Mouse (Mus musculus): ENCODE results near the gene Macf1. TPM values are rescaled to one million over a fixed set of nuclear protein-coding genes. Genes with fewer than 3 reads are reported as not detected.
A peak's percentile ranks its signal among the peaks of the same experiment; 100 is the strongest.

Gene Macf1
- polyA plus RNA-seq, 1 experiment from 2014 or later, result 57.3 TPM

DNA sequence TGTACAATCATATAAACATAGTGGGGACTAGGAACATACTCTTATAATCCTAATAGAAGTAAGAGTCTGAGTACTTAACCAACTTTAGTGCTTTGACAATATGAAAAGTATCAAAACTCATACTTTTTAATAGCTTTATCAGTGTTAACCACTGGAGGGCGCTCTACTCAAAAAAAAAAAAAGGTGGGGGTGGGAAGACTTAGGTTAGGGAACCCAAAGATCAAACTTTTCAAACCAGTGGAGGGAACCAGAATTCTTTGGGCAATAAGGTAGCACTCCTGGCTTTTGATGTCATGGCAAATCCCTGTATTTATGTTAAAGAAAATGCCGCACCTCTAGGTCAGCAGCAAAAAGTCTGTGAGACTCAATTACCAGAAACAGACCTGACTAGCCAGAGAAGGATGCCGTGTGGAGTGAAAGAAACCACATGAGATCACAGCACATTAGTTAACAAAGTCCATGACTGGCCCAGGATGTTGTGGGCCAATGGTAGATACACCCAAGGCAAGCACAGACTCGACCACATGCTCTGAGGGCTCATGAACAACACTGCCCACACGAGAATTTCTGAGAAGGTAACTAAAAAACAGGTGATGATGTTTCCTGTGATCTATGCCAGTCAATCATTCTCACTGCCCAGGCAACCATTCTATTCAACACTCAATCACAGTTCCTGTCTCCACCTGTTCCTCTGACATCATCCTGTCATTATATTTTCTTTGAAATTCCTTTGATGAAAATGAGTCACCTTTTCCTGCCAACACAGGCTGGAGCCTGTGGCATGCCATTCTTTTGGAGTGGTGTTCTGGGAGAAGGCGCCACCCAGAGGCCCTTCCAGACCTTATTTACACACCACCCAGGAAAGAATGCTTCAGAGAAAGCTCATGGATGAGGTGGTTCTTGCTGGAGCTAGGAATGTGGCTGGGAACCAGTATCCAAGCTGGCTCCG is 95.5 kb downstream of the Macf1 start:
- no peak for ATAC-seq (ENCODE audit: insufficient number of reproducible peaks, insufficient read depth, low FRiP score, low TSS enrichment)
- H3K9me3 ChIP-seq, result no peaks in the 10 kb centered on the region
- WGBS, result 29% methylated on average over 7 of the region's 7 CpGs
- no peak overlapping the region for H3K4me2 ChIP-seq (replicated peaks)
- no peak overlapping the region for H3K9ac ChIP-seq
- no peaks in the 10 kb centered on the region for H3K27me3 ChIP-seq
- no peak overlapping the region for H3K27ac ChIP-seq
- H3K4me1 ChIP-seq, result peaks cover 26% of the 10 kb centered on the region
- no peak overlapping the region for H3K4me3 ChIP-seq
- H3K36me3 ChIP-seq, result no peaks in the 10 kb centered on the region

DNA sequence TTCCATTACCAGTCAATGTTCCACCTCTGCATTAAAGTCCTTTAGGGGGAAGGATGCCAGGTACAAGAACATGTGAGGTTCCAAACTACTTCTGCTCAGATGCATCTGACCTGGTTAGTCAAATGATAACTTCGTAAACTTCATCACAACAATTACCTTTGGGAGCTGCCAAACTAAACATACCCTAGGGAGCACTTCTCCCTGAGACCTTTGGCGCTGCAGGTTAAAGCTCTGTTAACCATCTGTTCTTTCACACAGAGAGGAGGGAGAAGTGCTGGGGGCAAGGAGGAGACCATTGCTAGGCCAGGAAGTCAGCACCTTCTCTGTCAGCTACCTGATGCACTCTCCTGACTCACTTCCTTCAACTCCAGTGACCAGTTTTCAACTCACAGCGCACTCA is 96.5 kb downstream of the Macf1 start:
- H3K4me2 ChIP-seq (replicated peaks), result no peak overlapping the region
- 82% methylated on average over 3 of the region's 3 CpGs for WGBS
- no peaks in the 10 kb centered on the region for H3K27me3 ChIP-seq
- H3K27ac ChIP-seq, result no peak overlapping the region
- no peak overlapping the region for H3K4me3 ChIP-seq
- H3K36me3 ChIP-seq, result no peaks in the 10 kb centered on the region
- H3K4me1 ChIP-seq, result peaks cover 17% of the 10 kb centered on the region; the same call in 1 of the 2 replicates
- no peak for ATAC-seq (ENCODE audit: insufficient number of reproducible peaks, insufficient read depth, low FRiP score, low TSS enrichment)
- H3K9ac ChIP-seq, result no peak overlapping the region
- no peaks in the 10 kb centered on the region for H3K9me3 ChIP-seq

DNA sequence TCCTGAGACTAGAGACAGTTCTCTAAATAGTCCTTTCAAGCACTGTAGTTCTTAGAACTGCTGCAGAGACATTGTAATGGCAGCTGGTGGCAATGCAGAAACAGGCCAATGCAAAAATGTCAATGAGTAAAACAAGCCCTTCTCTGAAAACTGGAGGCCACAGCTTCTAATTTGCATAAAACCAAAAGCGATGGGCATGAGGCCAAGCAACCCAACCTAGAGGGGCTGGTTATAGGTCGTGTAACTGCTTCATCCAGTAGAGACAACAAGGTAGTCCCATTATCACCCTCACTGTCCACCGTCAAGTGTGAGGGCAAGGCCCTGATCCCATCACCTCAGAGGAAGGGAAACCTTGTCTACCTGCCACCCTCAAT is 99.5 kb downstream of the Macf1 start:
- Histone ChIP-seq H3K9me3 (no peaks in the 10 kb centered on the region), H3K4me1 (peaks cover 12% of the 10 kb centered on the region; the same call in 1 of the 2 replicates), H3K27ac (no peak overlapping the region), H3K4me3 (no peak overlapping the region), H3K4me2 (replicated peaks) (no peak overlapping the region), H3K36me3 (no peaks in the 10 kb centered on the region), H3K27me3 (no peaks in the 10 kb centered on the region), H3K9ac (no peak overlapping the region)
- no peak for ATAC-seq (ENCODE audit: insufficient number of reproducible peaks, insufficient read depth, low FRiP score, low TSS enrichment)
- WGBS, result 52% methylated on average over 3 of the region's 3 CpGs

DNA sequence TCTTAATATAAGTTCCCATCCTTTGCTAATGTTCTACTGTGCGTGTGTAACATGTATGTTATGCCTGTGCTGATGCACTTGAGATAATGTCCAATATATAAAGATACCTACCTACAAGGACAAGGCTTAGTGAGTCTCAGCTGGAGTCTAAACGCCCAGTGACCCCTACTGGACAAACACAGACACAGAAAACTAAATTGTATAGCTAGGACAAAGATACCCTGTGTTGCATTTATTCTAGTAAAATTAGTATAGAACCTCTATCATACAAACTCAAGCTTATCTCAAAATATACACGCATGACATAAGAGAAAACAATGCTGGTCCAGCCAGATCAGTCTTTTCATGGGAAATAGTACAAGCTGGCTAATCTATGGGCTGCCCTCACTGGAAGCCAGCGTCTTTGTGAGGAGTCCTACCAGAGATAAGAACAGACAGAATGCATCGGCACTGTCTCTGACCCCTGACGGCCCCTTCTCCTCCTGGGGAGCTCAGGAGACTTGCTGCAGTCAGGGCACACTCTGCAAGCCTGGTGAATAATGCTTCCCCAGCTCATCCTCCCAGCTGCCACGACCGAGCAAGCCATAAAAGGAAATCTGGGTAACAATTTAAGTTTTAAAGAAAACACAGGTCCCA is 100.0 kb downstream of the Macf1 start:
- no peaks in the 10 kb centered on the region for H3K27me3 ChIP-seq
- H3K4me1 ChIP-seq, result peaks cover 12% of the 10 kb centered on the region; the same call in 1 of the 2 replicates
- WGBS, result 47% methylated on average over 8 of the region's 8 CpGs
- no peaks in the 10 kb centered on the region for H3K9me3 ChIP-seq
- H3K27ac ChIP-seq, result no peak overlapping the region
- no peak for ATAC-seq (ENCODE audit: insufficient number of reproducible peaks, insufficient read depth, low FRiP score, low TSS enrichment)
- H3K4me3 ChIP-seq, result no peak overlapping the region
- H3K9ac ChIP-seq, result no peak overlapping the region
- no peak overlapping the region for H3K4me2 ChIP-seq (replicated peaks)
- H3K36me3 ChIP-seq, result no peaks in the 10 kb centered on the region

DNA sequence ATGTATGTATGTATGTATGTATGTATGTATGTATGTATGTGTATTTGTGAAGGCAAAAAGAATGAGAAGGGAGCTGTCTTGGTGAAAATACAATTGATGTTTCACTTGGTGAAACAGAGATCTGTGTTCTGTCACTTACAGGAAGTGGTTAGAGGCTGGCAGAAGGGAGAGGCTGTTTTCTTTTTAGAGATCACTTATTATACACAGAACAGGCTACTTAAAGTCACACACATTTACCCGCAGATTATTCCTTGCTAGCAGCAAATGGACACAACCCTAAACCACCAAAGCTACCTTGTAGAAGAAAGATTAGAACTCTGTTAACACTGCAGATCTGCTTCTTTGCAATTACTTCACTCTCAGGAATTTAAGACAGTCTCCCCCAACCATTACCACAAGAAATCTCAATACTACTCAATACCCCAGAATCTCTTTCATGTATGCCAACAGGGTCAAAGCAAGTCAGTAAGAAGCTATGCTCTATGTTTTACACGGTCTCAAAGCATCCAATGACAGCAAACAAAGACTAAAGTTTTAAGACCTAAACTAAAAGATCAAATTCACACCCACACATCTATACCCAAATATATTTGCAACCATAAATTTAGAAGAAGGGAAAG is 106.6 kb downstream of the Macf1 start:
- no peaks in the 10 kb centered on the region for H3K27me3 ChIP-seq
- no peak for ATAC-seq (ENCODE audit: insufficient number of reproducible peaks, insufficient read depth, low FRiP score, low TSS enrichment)
- no peaks in the 10 kb centered on the region for H3K9me3 ChIP-seq
- no peak overlapping the region for H3K27ac ChIP-seq
- 54% methylated on average over 2 of the region's 2 CpGs for WGBS
- no peak overlapping the region for H3K9ac ChIP-seq
- no peak overlapping the region for H3K4me2 ChIP-seq (replicated peaks)
- H3K4me3 ChIP-seq, result no peak overlapping the region
- H3K36me3 ChIP-seq, result no peaks in the 10 kb centered on the region
- peaks cover 15% of the 10 kb centered on the region for H3K4me1 ChIP-seq

DNA sequence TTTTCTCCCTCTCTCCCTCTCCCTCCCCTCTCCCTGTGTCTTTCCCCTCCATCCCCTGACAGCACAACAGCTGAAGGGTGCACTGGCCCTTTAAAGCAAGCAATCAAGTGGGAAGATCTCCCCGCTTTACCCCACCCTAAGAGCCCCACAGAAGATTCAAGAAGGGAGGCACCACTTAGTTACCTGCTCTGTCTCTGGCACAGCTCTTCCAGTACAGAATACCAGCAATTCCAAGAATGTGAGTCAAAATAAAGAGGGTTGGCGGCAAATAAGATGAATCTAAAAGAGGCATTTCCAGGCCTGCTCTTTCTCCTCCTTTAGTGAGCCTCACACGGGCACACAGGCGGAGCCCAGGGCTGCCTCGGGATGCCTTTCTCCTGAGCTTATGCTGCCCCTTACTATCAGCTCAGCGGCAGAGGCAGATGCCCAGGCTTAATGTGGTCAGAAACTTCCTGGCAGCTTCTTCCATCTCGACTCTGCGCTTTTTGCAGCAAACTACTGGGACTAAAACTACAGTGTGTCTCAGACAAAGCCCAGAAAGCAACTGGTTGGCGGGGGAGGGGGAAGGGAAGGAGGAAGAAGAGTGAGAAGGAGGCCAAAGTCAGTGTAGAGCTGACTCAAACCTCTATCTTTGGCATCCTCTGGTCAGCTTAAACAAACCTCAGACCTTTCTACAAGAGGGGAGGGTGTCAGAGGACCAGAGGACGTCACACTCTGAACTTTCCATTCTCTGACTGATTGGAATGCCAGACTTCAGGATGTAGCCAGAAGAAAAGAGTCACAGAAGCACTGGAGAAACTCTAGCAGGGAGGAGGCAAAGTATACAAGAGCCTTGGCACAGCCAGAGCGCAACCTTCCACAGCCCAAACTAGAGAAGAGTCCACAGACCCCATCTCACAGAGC is 111.5 kb downstream of the Macf1 start:
- Histone ChIP-seq H3K4me3 (peak overlapping the region; percentile 27), H3K27me3 (no peaks in the 10 kb centered on the region), H3K27ac (peak overlapping the region; percentile 86), H3K36me3 (no peaks in the 10 kb centered on the region), H3K9me3 (no peaks in the 10 kb centered on the region), H3K9ac (peak overlapping the region; percentile 41), H3K4me2 (replicated peaks) (peak overlapping the region; percentile 44), H3K4me1 (peaks cover 25% of the 10 kb centered on the region)
- ATAC-seq (ENCODE audit: insufficient number of reproducible peaks, insufficient read depth, low FRiP score, low TSS enrichment), result peak; percentile 61; the same call in 1 of the 2 replicates
- WGBS, result 9% methylated on average over 11 of the region's 11 CpGs

DNA sequence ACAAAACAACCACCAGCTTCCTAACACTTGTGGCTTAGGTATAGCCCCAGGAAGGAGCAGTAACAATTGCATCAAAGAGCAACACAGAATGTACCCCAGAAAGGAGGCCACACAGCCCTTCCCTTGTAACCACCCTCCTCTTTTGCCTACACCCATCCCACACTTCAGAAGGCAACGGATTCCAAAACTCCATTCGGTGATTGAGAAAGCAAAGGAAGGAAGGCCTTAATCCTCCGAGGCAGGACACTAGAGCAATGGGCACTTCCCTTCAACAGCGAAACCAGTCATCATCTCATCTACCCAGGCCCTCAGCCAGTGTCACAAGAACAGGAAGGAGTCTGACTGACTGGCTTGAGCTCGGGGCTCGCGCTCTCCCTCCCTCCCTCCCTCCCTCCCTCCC is 112.3 kb downstream of the Macf1 start:
- Histone ChIP-seq H3K36me3 (no peaks in the 10 kb centered on the region), H3K4me2 (replicated peaks) (peak overlapping the region; percentile 15; the same call in 1 of the 2 replicates), H3K4me3 (no peak overlapping the region), H3K4me1 (peaks cover 22% of the 10 kb centered on the region), H3K9ac (no peak overlapping the region), H3K27me3 (no peaks in the 10 kb centered on the region), H3K9me3 (no peaks in the 10 kb centered on the region), H3K27ac (peak overlapping the region; percentile 57; the same call in 1 of the 2 replicates)
- 4% methylated on average over 7 of the region's 7 CpGs for WGBS
- peak; percentile 29; the same call in 1 of the 2 replicates for ATAC-seq (ENCODE audit: insufficient number of reproducible peaks, insufficient read depth, low FRiP score, low TSS enrichment)

DNA sequence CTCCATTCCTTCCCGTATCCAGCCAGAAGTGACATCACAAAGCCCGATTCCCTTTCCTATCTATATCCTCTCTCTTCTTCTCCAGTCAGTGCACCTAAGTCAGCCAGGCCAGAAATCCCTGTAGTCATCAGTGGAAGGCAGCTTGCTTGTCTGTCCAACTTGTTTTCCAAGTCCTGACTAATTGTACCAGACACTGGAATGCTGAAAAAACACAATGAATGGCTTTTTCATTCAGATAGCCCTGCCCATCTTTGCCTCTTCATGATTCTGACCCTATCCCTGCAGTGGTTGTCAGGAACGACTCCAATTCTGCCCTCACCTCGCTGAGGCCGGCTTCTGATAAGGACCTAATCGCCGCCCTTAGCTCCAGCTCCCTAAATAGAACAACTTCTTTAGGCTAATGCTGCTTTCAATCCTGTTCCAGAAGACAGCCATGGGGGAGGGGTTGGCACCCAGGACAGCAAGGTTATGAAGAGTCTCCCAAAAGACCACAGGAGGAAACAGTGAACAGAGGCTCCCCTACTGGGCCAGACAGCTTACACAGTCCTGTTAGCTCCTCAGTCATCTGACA is 118.8 kb downstream of the Macf1 start:
- ATAC-seq (ENCODE audit: insufficient number of reproducible peaks, insufficient read depth, low FRiP score, low TSS enrichment), result no peak
- no peak overlapping the region for H3K9ac ChIP-seq
- H3K4me3 ChIP-seq, result no peak overlapping the region
- no peak overlapping the region for H3K27ac ChIP-seq
- no peaks in the 10 kb centered on the region for H3K36me3 ChIP-seq
- H3K4me2 ChIP-seq (replicated peaks), result no peak overlapping the region
- H3K9me3 ChIP-seq, result no peaks in the 10 kb centered on the region
- peaks cover 16% of the 10 kb centered on the region for H3K4me1 ChIP-seq
- 29% methylated on average over 7 of the region's 7 CpGs for WGBS
- no peaks in the 10 kb centered on the region for H3K27me3 ChIP-seq

DNA sequence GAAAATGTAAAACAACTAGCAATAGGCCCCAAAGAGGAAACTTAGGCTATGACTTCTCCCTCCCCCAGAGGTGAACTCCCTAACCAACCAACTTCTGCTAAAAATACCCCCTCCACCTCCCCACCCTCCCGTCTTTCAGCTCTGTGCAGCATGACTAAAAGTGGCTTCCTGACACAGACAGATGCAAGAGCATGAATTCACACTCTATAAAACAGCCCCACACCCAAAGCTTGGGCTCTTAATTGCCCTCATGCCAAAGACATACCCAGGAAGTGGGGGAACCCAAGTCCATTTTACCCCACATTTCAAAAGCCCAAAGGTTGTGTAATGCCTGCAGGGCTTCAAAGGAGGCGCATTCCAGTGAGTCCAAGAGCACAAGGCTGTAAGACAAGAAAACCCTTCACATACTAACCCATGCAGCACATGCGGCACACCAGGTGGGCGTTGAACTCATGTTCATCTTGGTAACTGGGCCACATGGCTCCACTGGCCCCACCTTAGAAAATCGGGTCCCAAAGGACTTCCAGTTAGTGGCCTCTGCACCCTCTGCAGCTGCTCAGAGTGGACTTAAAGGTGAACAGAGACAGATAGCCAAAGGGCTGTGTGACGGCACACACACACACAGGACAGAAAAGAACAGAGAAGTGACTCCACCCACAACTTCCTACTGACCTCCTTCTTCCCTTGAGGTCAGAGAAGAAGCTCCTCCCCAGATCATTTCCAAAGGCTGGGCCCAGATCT is 119.9 kb downstream of the Macf1 start:
- peaks cover 16% of the 10 kb centered on the region for H3K4me1 ChIP-seq
- WGBS, result 61% methylated on average over 6 of the region's 6 CpGs
- H3K4me2 ChIP-seq (replicated peaks), result no peak overlapping the region
- no peak for ATAC-seq (ENCODE audit: insufficient number of reproducible peaks, insufficient read depth, low FRiP score, low TSS enrichment)
- no peaks in the 10 kb centered on the region for H3K36me3 ChIP-seq
- no peaks in the 10 kb centered on the region for H3K9me3 ChIP-seq
- no peak overlapping the region for H3K4me3 ChIP-seq
- H3K27me3 ChIP-seq, result no peaks in the 10 kb centered on the region
- no peak overlapping the region for H3K9ac ChIP-seq
- no peak overlapping the region for H3K27ac ChIP-seq

DNA sequence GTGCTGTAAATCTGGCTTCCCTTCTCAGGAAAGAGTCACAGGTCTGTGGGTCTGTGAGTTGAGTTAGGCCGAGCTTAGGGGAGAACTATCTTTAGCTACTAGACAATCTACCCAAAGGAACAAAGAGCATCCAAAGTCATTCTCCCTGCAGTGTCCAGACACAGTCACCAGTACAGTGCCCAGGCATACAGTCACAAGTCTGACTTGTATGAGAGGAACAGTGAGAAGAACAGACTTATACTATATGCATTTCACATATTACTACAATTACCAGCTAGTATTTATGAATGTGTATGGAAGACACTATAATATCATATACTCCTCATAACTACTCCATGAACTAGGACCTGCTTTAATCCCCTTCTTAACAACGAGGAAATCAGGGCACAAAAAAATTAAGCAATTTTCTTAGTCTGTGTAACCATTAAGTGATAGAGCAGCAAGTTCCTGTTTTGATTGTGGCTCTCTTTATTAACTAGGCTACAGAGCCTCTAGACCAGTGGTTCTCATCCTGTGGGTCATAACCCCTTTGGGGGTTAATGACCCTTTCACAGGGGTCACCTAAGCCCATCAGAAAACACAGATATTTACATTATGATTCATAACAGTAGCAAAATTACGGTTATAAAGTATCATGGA is 121.9 kb downstream of the Macf1 start:
- no peak overlapping the region for H3K27ac ChIP-seq
- no peak overlapping the region for H3K4me2 ChIP-seq (replicated peaks)
- no peaks in the 10 kb centered on the region for H3K9me3 ChIP-seq
- H3K36me3 ChIP-seq, result no peaks in the 10 kb centered on the region
- no peak overlapping the region for H3K9ac ChIP-seq
- no peak for ATAC-seq (ENCODE audit: insufficient number of reproducible peaks, insufficient read depth, low FRiP score, low TSS enrichment)
- WGBS, result 67% methylated on average over 3 of the region's 3 CpGs
- no peaks in the 10 kb centered on the region for H3K27me3 ChIP-seq
- peaks cover 16% of the 10 kb centered on the region for H3K4me1 ChIP-seq
- H3K4me3 ChIP-seq, result no peak overlapping the region

Measured in embryonic facial prominence, embryonic 12.5 days (tissue).